Mouse (Mus musculus): ENCODE data around the gene Filip1l. TPM values are rescaled to one million over a fixed set of nuclear protein-coding genes. Genes with fewer than 3 reads are reported as not detected.

Filip1l gene
- polyA plus RNA-seq, 1 experiment, result 13.8 TPM

GRCm38 (mm10) chr16:57437523-57438287 is 84.8 kb downstream of the Filip1l start:
- Histone ChIP-seq H3K4me3 (replicated peaks; ENCODE audit: control insufficient read depth, low read depth, low read length) (no peak overlapping the region), H3K27ac (ENCODE audit: control insufficient read depth, insufficient read depth, low read depth, low read length, poor library complexity) (no peak overlapping the region), H3K4me1 (ENCODE audit: control insufficient read depth, insufficient read depth, low read length) (peaks cover 3% of the 10 kb centered on the region)
- TF ChIP-seq CTCF (IDR thresholded peaks at IDR 0.05; ENCODE audit: control insufficient read depth, insufficient read depth, low read length) (no peak), POLR2A (IDR thresholded peaks at IDR 0.05; ENCODE audit: borderline replicate concordance, control insufficient read depth, low read depth, low read length) (no peak)
- WGBS, result 87% methylated on average over 11 of the region's 11 CpGs

GRCm38 (mm10) chr16:57438288-57438685 is 85.4 kb downstream of the Filip1l start:
- 83% methylated on average over 5 of the region's 5 CpGs for WGBS
- peaks cover 3% of the 10 kb centered on the region for H3K4me1 ChIP-seq (ENCODE audit: control insufficient read depth, insufficient read depth, low read length)
- H3K27ac ChIP-seq (ENCODE audit: control insufficient read depth, insufficient read depth, low read depth, low read length, poor library complexity), result no peak overlapping the region
- H3K4me3 ChIP-seq (replicated peaks; ENCODE audit: control insufficient read depth, low read depth, low read length), result no peak overlapping the region
- no peak for TF ChIP-seq POLR2A (IDR thresholded peaks at IDR 0.05; ENCODE audit: borderline replicate concordance, control insufficient read depth, low read depth, low read length)
- TF ChIP-seq CTCF (IDR thresholded peaks at IDR 0.05; ENCODE audit: control insufficient read depth, insufficient read depth, low read length), result no peak

- no peak overlapping the region for H3K4me3 ChIP-seq (replicated peaks; ENCODE audit: control insufficient read depth, low read depth, low read length)
- H3K27ac ChIP-seq (ENCODE audit: control insufficient read depth, insufficient read depth, low read depth, low read length, poor library complexity), result no peak overlapping the region
- peaks cover 3% of the 10 kb centered on the region for H3K4me1 ChIP-seq (ENCODE audit: control insufficient read depth, insufficient read depth, low read length)
- no peak for TF ChIP-seq CTCF (IDR thresholded peaks at IDR 0.05; ENCODE audit: control insufficient read depth, insufficient read depth, low read length)
- TF ChIP-seq POLR2A (IDR thresholded peaks at IDR 0.05; ENCODE audit: borderline replicate concordance, control insufficient read depth, low read depth, low read length), result no peak
- WGBS, result 87% methylated on average over 11 of the region's 11 CpGs
Observed at GRCm38 (mm10) chr16:57439206-57439605, 86.3 kb downstream of the Filip1l start.

- no peaks in the 10 kb centered on the region for H3K4me1 ChIP-seq (ENCODE audit: control insufficient read depth, insufficient read depth, low read length)
- TF ChIP-seq POLR2A (IDR thresholded peaks at IDR 0.05; ENCODE audit: borderline replicate concordance, control insufficient read depth, low read depth, low read length), result no peak
- no peak for TF ChIP-seq CTCF (IDR thresholded peaks at IDR 0.05; ENCODE audit: control insufficient read depth, insufficient read depth, low read length)
- 44% methylated on average over 10 of the region's 10 CpGs for WGBS
- H3K27ac ChIP-seq (ENCODE audit: control insufficient read depth, insufficient read depth, low read depth, low read length, poor library complexity), result no peak overlapping the region
- H3K4me3 ChIP-seq (replicated peaks; ENCODE audit: control insufficient read depth, low read depth, low read length), result no peak overlapping the region
Observed at GRCm38 (mm10) chr16:57440706-57441437, 88.0 kb downstream of the Filip1l start.

GRCm38 (mm10) chr16:57445096-57446094 is 92.5 kb downstream of the Filip1l start:
- no peaks in the 10 kb centered on the region for H3K4me1 ChIP-seq (ENCODE audit: control insufficient read depth, insufficient read depth, low read length)
- WGBS, result 69% methylated on average over 10 of the region's 10 CpGs
- TF ChIP-seq CTCF (IDR thresholded peaks at IDR 0.05; ENCODE audit: control insufficient read depth, insufficient read depth, low read length) (no peak), POLR2A (IDR thresholded peaks at IDR 0.05; ENCODE audit: borderline replicate concordance, control insufficient read depth, low read depth, low read length) (no peak)
- no peak overlapping the region for H3K27ac ChIP-seq (ENCODE audit: control insufficient read depth, insufficient read depth, low read depth, low read length, poor library complexity)
- H3K4me3 ChIP-seq (replicated peaks; ENCODE audit: control insufficient read depth, low read depth, low read length), result no peak overlapping the region

GRCm38 (mm10) chr16:57453009-57453408 is 100.1 kb downstream of the Filip1l start:
- TF ChIP-seq CTCF (IDR thresholded peaks at IDR 0.05; ENCODE audit: control insufficient read depth, insufficient read depth, low read length), result no peak
- TF ChIP-seq POLR2A (IDR thresholded peaks at IDR 0.05; ENCODE audit: borderline replicate concordance, control insufficient read depth, low read depth, low read length), result no peak
- no peaks in the 10 kb centered on the region for H3K4me1 ChIP-seq (ENCODE audit: control insufficient read depth, insufficient read depth, low read length)
- 74% methylated on average over 7 of the region's 7 CpGs for WGBS
- no peak overlapping the region for H3K4me3 ChIP-seq (replicated peaks; ENCODE audit: control insufficient read depth, low read depth, low read length)
- no peak overlapping the region for H3K27ac ChIP-seq (ENCODE audit: control insufficient read depth, insufficient read depth, low read depth, low read length, poor library complexity)

GRCm38 (mm10) chr16:57454106-57454763 is 101.3 kb downstream of the Filip1l start:
- Histone ChIP-seq H3K27ac (ENCODE audit: control insufficient read depth, insufficient read depth, low read depth, low read length, poor library complexity) (no peak overlapping the region), H3K4me1 (ENCODE audit: control insufficient read depth, insufficient read depth, low read length) (no peaks in the 10 kb centered on the region), H3K4me3 (replicated peaks; ENCODE audit: control insufficient read depth, low read depth, low read length) (no peak overlapping the region)
- WGBS, result 87% methylated on average over 8 of the region's 8 CpGs
- TF ChIP-seq POLR2A (IDR thresholded peaks at IDR 0.05; ENCODE audit: borderline replicate concordance, control insufficient read depth, low read depth, low read length), result no peak
- TF ChIP-seq CTCF (IDR thresholded peaks at IDR 0.05; ENCODE audit: control insufficient read depth, insufficient read depth, low read length), result no peak
